In the genomic region with DNA sequence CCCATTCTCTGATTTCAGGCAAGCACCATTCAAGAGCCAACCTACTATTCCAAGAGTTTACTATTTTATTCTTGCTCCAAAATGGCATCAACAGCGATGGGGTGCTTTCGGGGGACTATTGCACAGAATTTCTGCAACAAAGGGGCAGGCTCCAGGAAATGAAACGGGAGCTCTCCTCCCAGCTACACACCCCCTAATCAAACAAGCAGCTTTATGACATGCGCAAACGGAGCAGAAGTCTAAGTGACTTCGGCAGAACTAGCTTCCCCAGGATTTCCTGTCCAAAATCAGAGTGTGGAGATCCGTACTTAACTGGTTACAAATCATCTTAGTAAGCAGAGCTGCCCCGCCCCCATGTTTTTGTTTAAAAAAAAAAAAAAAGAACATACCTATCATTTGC, we compare ENCODE assay signal across 8 mouse cellular contexts.
DNase-seq lines count a peak whose midpoint lies in the region; ATAC-seq lines count a peak whose summit lies in the region.

No protein-coding gene starts in this region.

- peaks cover 6% of the 10 kb centered on the region; the same call in 1 of the 2 replicates for H3K27me3 ChIP-seq in erythroblast, embryonic 14.5 days (ENCODE audit: control insufficient read depth)
- H3K27me3 ChIP-seq in embryonic facial prominence, embryonic 15.5 days = no peaks in the 10 kb centered on the region
- H3K27me3 ChIP-seq in heart, embryonic 12.5 days (replicated peaks) = no peaks in the 10 kb centered on the region
- H3K27me3 ChIP-seq in kidney, embryonic 15.5 days = no peaks in the 10 kb centered on the region
- no peaks in the 10 kb centered on the region for H3K27me3 ChIP-seq in midbrain, embryonic 16.5 days (ENCODE audit: control insufficient read depth, insufficient read depth, low read depth, low read length)
- H3K27me3 ChIP-seq in stomach, embryonic 15.5 days (replicated peaks) = no peaks in the 10 kb centered on the region

- H3K36me3 ChIP-seq in erythroblast, embryonic 14.5 days (ENCODE audit: control insufficient read depth) = no peaks in the 10 kb centered on the region
- H3K36me3 ChIP-seq in embryonic facial prominence, embryonic 15.5 days = no peaks in the 10 kb centered on the region
- H3K36me3 ChIP-seq in heart, embryonic 12.5 days = no peaks in the 10 kb centered on the region
- H3K36me3 ChIP-seq in kidney, embryonic 15.5 days = no peaks in the 10 kb centered on the region
- no peaks in the 10 kb centered on the region for H3K36me3 ChIP-seq in midbrain, embryonic 16.5 days (ENCODE audit: control insufficient read depth, insufficient read depth, low read length)
- H3K36me3 ChIP-seq in stomach, embryonic 15.5 days = no peaks in the 10 kb centered on the region

- no peaks in the 10 kb centered on the region for H3K4me1 ChIP-seq in erythroblast, embryonic 14.5 days (ENCODE audit: control insufficient read depth)
- peaks cover 10% of the 10 kb centered on the region for H3K4me1 ChIP-seq in embryonic facial prominence, embryonic 15.5 days
- peaks cover 7% of the 10 kb centered on the region for H3K4me1 ChIP-seq in heart, embryonic 12.5 days (replicated peaks)
- H3K4me1 ChIP-seq in kidney, embryonic 15.5 days = peaks cover 27% of the 10 kb centered on the region
- peaks cover 21% of the 10 kb centered on the region for H3K4me1 ChIP-seq in midbrain, embryonic 16.5 days (ENCODE audit: control insufficient read depth, insufficient read depth, low read length)
- peaks cover 9% of the 10 kb centered on the region; the same call in 1 of the 2 replicates for H3K4me1 ChIP-seq in stomach, embryonic 15.5 days

- peak overlapping the region; percentile 28; the same call in 1 of the 2 replicates for H3K9ac ChIP-seq in embryonic facial prominence, embryonic 15.5 days
- no peak overlapping the region for H3K9ac ChIP-seq in heart, embryonic 12.5 days
- peak overlapping the region; percentile 48; the same call in 1 of the 2 replicates for H3K9ac ChIP-seq in kidney, embryonic 15.5 days
- H3K9ac ChIP-seq in midbrain, embryonic 16.5 days (ENCODE audit: low read depth, low read length) = peak overlapping the region; percentile 85
- H3K9ac ChIP-seq in stomach, embryonic 15.5 days = no peak overlapping the region

- no peaks in the 10 kb centered on the region for H3K9me3 ChIP-seq in erythroblast, embryonic 14.5 days (ENCODE audit: control insufficient read depth, low read length)
- no peaks in the 10 kb centered on the region for H3K9me3 ChIP-seq in embryonic facial prominence, embryonic 15.5 days (replicated peaks)
- H3K9me3 ChIP-seq in heart, embryonic 12.5 days (replicated peaks) = no peaks in the 10 kb centered on the region
- no peaks in the 10 kb centered on the region for H3K9me3 ChIP-seq in kidney, embryonic 15.5 days (replicated peaks)
- no peaks in the 10 kb centered on the region for H3K9me3 ChIP-seq in midbrain, embryonic 16.5 days (replicated peaks; ENCODE audit: control insufficient read depth, low read length, poor library complexity, severe bottlenecking)
- H3K9me3 ChIP-seq in stomach, embryonic 15.5 days = no peaks in the 10 kb centered on the region

- 0% methylated on average over 8 of the region's 8 CpGs for WGBS in embryonic facial prominence, embryonic 15.5 days
- WGBS in heart, embryonic 12.5 days = 6% methylated on average over 8 of the region's 8 CpGs
- under 1% methylated on average over 8 of the region's 8 CpGs for WGBS in kidney, embryonic 15.5 days
- 0% methylated on average over 8 of the region's 8 CpGs for WGBS in midbrain, embryonic 16.5 days
- 0% methylated on average over 8 of the region's 8 CpGs for WGBS in stomach, embryonic 15.5 days

- ATAC-seq in erythroblast, adult 5-6 weeks (replicated peaks; ENCODE audit: low FRiP score, poor library complexity, severe bottlenecking) = no peak
- peak; percentile 75 for ATAC-seq in embryonic facial prominence, embryonic 15.5 days (ENCODE audit: insufficient number of reproducible peaks, low FRiP score, low TSS enrichment, low read depth)
- peak; percentile 65 for ATAC-seq in heart, embryonic 12.5 days (ENCODE audit: insufficient number of reproducible peaks, low FRiP score)
- ATAC-seq in kidney, embryonic 15.5 days (replicated peaks; ENCODE audit: low FRiP score) = peak; percentile 82
- peak; percentile 88 for ATAC-seq in midbrain, embryonic 16.5 days
- ATAC-seq in stomach, embryonic 15.5 days (ENCODE audit: insufficient read depth, low FRiP score, low read depth) = peak; percentile 79

- H3K27ac ChIP-seq in embryonic facial prominence, embryonic 15.5 days (replicated peaks) = peak overlapping the region; percentile 88
- peak overlapping the region; percentile 73 for H3K27ac ChIP-seq in heart, embryonic 12.5 days (ENCODE audit: poor library complexity, severe bottlenecking)
- peak overlapping the region; percentile 87 for H3K27ac ChIP-seq in kidney, embryonic 15.5 days
- H3K27ac ChIP-seq in midbrain, embryonic 16.5 days (ENCODE audit: low read length) = peak overlapping the region; percentile 97
- H3K27ac ChIP-seq in stomach, embryonic 15.5 days = peak overlapping the region; percentile 76

- DNase-seq in liver = peak; percentile 47

- H3K4me3 ChIP-seq in erythroblast, embryonic 14.5 days (replicated peaks) = peak overlapping the region; percentile 32
- peak overlapping the region; percentile 55 for H3K4me3 ChIP-seq in embryonic facial prominence, embryonic 15.5 days (replicated peaks)
- peak overlapping the region; percentile 54 for H3K4me3 ChIP-seq in heart, embryonic 12.5 days
- peak overlapping the region; percentile 56 for H3K4me3 ChIP-seq in kidney, embryonic 15.5 days (replicated peaks)
- peak overlapping the region; percentile 69 for H3K4me3 ChIP-seq in midbrain, embryonic 16.5 days (ENCODE audit: low read depth, low read length)
- peak overlapping the region; percentile 51 for H3K4me3 ChIP-seq in stomach, embryonic 15.5 days (replicated peaks)

- peak overlapping the region; percentile 79 for H3K4me2 ChIP-seq in embryonic facial prominence, embryonic 15.5 days (replicated peaks)
- peak overlapping the region; percentile 84 for H3K4me2 ChIP-seq in heart, embryonic 12.5 days
- H3K4me2 ChIP-seq in kidney, embryonic 15.5 days = peak overlapping the region; percentile 86
- H3K4me2 ChIP-seq in midbrain, embryonic 16.5 days (ENCODE audit: low read length) = peak overlapping the region; percentile 93
- H3K4me2 ChIP-seq in stomach, embryonic 15.5 days = peak overlapping the region; percentile 80

Comparison
In these comparisons a context has a peak if more than half of its experiments do, and no peak if none do; other contexts are left out.
1. H3K9ac ChIP-seq: peak in embryonic facial prominence, embryonic 15.5 days (single experiment), kidney, embryonic 15.5 days (single experiment) and midbrain, embryonic 16.5 days (single experiment); none in heart, embryonic 12.5 days (single experiment) and stomach, embryonic 15.5 days (single experiment).
2. Peak in every context shown above with its lines, with median percentiles within 50 percentile points of each other: H3K4me3 ChIP-seq, H3K27ac ChIP-seq and H3K4me2 ChIP-seq.